Mouse (Mus musculus): ENCODE data around the gene Cpne2.

- TF ChIP-seq CTCF (IDR thresholded peaks at IDR 0.05) (no peak), EP300 (IDR thresholded peaks at IDR 0.05) (no peak)
These were observed 17.2 kb downstream of the Cpne2 start for GRCm38 (mm10) chr8:94549998-94550397.

All from lung, postnatal 0 days (tissue).